Mouse (Mus musculus): ENCODE measurements around the gene Rab44. TPM values are rescaled to one million over a fixed set of nuclear protein-coding genes. Genes with fewer than 3 reads are reported as not detected.
"Not testable (repeated sequence)": the region's sequence is repeated elsewhere in the genome, so short reads cannot be mapped to it uniquely, and the experiment has no call there.

The Rab44 gene
- polyA plus RNA-seq, 1 experiment from 2014 or later: 6.3 TPM

DNA sequence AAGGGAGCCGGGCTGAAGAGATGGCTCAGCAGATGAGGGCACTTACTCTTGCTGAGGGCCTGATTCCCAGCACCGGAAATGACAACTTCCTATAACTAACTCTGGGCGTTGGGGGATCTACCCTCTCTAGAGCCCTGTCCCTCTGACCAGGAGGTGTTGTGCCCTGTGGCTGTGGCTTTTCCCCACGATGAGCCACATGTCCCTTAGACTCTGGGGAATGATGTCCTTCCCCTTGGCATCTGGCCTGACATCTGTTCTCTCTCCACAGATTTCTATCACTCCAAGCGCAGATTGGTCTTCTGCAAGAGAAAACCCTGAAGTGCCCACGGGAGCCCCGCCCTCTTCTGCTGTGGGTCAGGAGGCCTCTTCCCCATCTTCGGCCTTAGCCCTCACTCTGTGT lies 14.9 kb upstream of the Rab44 start:
- TF ChIP-seq CTCF (IDR thresholded peaks at IDR 0.05; ENCODE audit: low read depth): no peak
- TF ChIP-seq EP300 (IDR thresholded peaks at IDR 0.05; ENCODE audit: low read depth): no peak
- 50% methylated on average over 8 of the region's 8 CpGs for WGBS (ENCODE audit: insufficient replicate concordance)
- DNase-seq: no peak
- Histone ChIP-seq H3K9ac (replicated peaks) (no peak overlapping the region), H3K4me3 (ENCODE audit: low read depth, low read length) (no peak overlapping the region), H3K4me2 (ENCODE audit: low read depth, low read length) (no peak overlapping the region), H3K9me3 (ENCODE audit: low read length) (no peaks in the 10 kb centered on the region), H3K27me3 (ENCODE audit: insufficient read depth, low read length) (peaks cover 7% of the 10 kb centered on the region; the same call in 1 of the 2 replicates), H3K4me1 (ENCODE audit: insufficient read depth) (peaks cover 14% of the 10 kb centered on the region), H3K27ac (ENCODE audit: low read depth) (no peak overlapping the region), H3K36me3 (replicated peaks; ENCODE audit: insufficient read depth, low read length) (peaks cover 24% of the 10 kb centered on the region)
- no peak for ATAC-seq

- no peaks in the 10 kb centered on the region for H3K27me3 ChIP-seq (ENCODE audit: insufficient read depth, low read length)
- H3K4me2 ChIP-seq (ENCODE audit: low read depth, low read length): no peak overlapping the region
- no peak overlapping the region for H3K27ac ChIP-seq (ENCODE audit: low read depth)
- no peaks in the 10 kb centered on the region for H3K9me3 ChIP-seq (ENCODE audit: low read length)
- DNase-seq: no peak
- TF ChIP-seq EP300 (IDR thresholded peaks at IDR 0.05; ENCODE audit: low read depth) (no peak), CTCF (IDR thresholded peaks at IDR 0.05; ENCODE audit: low read depth) (no peak)
- 82% methylated on average over 7 of the region's 7 CpGs for WGBS (ENCODE audit: insufficient replicate concordance)
- H3K9ac ChIP-seq (replicated peaks): no peak overlapping the region
- ATAC-seq: peak; percentile 40
- H3K4me3 ChIP-seq (ENCODE audit: low read depth, low read length): no peak overlapping the region
- peaks cover 14% of the 10 kb centered on the region for H3K4me1 ChIP-seq (ENCODE audit: insufficient read depth)
- peaks cover 24% of the 10 kb centered on the region for H3K36me3 ChIP-seq (replicated peaks; ENCODE audit: insufficient read depth, low read length)
These were observed 13.3 kb upstream of the Rab44 start for GRCm38 (mm10) chr17:29100627-29101026.

- not testable (repeated sequence) for H3K4me3 ChIP-seq (ENCODE audit: low read depth, low read length); H3K36me3 ChIP-seq (replicated peaks; ENCODE audit: insufficient read depth, low read length); ATAC-seq; H3K4me1 ChIP-seq (ENCODE audit: insufficient read depth); H3K27me3 ChIP-seq (ENCODE audit: insufficient read depth, low read length); H3K9ac ChIP-seq (replicated peaks); DNase-seq; H3K9me3 ChIP-seq (ENCODE audit: low read length); H3K27ac ChIP-seq (ENCODE audit: low read depth); H3K4me2 ChIP-seq (ENCODE audit: low read depth, low read length)
- WGBS (ENCODE audit: insufficient replicate concordance): 68% methylated on average over 6 of the region's 6 CpGs
These were observed 3.6 kb upstream of the Rab44 start for GRCm38 (mm10) chr17:29110356-29110755.

GRCm38 (mm10) chr17:29111332-29111731 lies 2.6 kb upstream of the Rab44 start:
- H3K4me2 ChIP-seq (ENCODE audit: low read depth, low read length): no peak overlapping the region; the same call in 1 of the 2 replicates
- WGBS (ENCODE audit: insufficient replicate concordance): 29% methylated on average over 5 of the region's 5 CpGs
- ATAC-seq: peak; percentile 16; the same call in 1 of the 2 replicates
- peak overlapping the region; percentile 37 for H3K27ac ChIP-seq (ENCODE audit: low read depth)
- peaks cover 4% of the 10 kb centered on the region for H3K4me1 ChIP-seq (ENCODE audit: insufficient read depth)
- H3K36me3 ChIP-seq (replicated peaks; ENCODE audit: insufficient read depth, low read length): no peaks in the 10 kb centered on the region
- DNase-seq: no peak
- H3K4me3 ChIP-seq (ENCODE audit: low read depth, low read length): no peak overlapping the region
- no peaks in the 10 kb centered on the region for H3K27me3 ChIP-seq (ENCODE audit: insufficient read depth, low read length)
- no peaks in the 10 kb centered on the region for H3K9me3 ChIP-seq (ENCODE audit: low read length)
- no peak overlapping the region for H3K9ac ChIP-seq (replicated peaks)
- TF ChIP-seq EP300 (IDR thresholded peaks at IDR 0.05; ENCODE audit: low read depth) (no peak), CTCF (IDR thresholded peaks at IDR 0.05; ENCODE audit: low read depth) (no peak)

DNA sequence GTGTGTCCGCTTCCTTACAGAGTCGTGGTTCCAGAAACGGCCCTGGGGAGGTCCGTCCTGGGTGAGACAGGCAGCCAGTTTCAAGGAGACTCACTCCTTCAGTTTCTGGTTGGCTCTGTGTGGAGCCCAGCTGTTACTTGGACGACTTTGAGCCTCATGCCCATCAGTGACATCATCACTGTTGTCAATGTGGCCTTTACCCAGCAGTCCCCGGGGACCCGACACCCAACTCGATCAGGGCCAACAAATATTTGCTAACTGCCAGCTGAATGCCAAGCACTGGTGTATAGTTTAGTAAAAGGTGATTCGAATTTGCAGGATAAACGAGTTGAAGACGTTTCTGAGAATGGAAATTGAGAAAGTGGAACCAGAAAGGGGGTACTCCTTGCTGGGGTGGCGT lies 2.1 kb downstream of the Rab44 start:
- Histone ChIP-seq H3K4me3 (ENCODE audit: low read depth, low read length) (peak overlapping the region; percentile 19; the same call in 1 of the 2 replicates), H3K9ac (replicated peaks) (no peak overlapping the region), H3K4me1 (ENCODE audit: insufficient read depth) (peaks cover 4% of the 10 kb centered on the region), H3K27ac (ENCODE audit: low read depth) (peak overlapping the region; percentile 31; the same call in 1 of the 2 replicates), H3K36me3 (replicated peaks; ENCODE audit: insufficient read depth, low read length) (no peaks in the 10 kb centered on the region), H3K4me2 (ENCODE audit: low read depth, low read length) (peak overlapping the region; percentile 62), H3K9me3 (ENCODE audit: low read length) (no peaks in the 10 kb centered on the region), H3K27me3 (ENCODE audit: insufficient read depth, low read length) (no peaks in the 10 kb centered on the region)
- 53% methylated on average over 12 of the region's 12 CpGs for WGBS (ENCODE audit: insufficient replicate concordance)
- DNase-seq (peak; percentile 46), ATAC-seq (peak; percentile 74)
- no peak for TF ChIP-seq CTCF (IDR thresholded peaks at IDR 0.05; ENCODE audit: low read depth)
- TF ChIP-seq EP300 (IDR thresholded peaks at IDR 0.05; ENCODE audit: low read depth): no peak

DNA sequence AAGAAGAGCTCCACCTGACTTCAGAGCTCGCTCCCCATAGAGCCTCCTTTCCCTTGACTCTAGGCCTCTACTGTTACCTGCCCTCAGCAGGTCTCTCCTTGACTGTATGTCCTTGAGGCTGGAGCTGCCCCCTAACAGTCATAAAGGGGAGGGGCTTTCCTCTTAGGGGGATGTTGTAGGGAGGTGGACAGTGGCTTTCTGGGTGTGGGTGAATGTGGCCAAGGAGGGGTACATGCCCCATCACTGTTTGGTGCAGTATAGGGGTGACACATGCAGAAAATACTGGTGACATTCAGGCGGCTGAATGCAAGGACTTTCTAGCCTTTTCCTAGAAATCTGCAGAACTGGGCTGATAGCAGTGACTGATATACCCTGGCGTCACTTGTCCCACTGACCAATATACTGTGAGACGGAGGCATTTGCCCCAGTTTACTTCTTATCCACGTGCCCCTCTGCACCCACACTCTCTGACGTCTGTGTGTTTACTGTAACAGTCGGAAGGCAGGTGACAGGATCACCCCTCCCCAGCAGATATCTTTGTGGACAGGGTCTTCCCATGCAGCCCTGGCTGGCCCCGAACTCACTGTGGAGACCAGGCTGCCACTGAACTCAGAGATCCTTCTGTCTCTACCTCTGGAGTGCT lies 3.2 kb downstream of the Rab44 start:
- ATAC-seq: no peak
- WGBS (ENCODE audit: insufficient replicate concordance): 58% methylated on average over 8 of the region's 8 CpGs
- no peak overlapping the region for H3K9ac ChIP-seq (replicated peaks)
- no peak overlapping the region for H3K27ac ChIP-seq (ENCODE audit: low read depth)
- H3K36me3 ChIP-seq (replicated peaks; ENCODE audit: insufficient read depth, low read length): no peaks in the 10 kb centered on the region
- no peaks in the 10 kb centered on the region for H3K9me3 ChIP-seq (ENCODE audit: low read length)
- no peak overlapping the region for H3K4me3 ChIP-seq (ENCODE audit: low read depth, low read length)
- no peak for TF ChIP-seq EP300 (IDR thresholded peaks at IDR 0.05; ENCODE audit: low read depth)
- TF ChIP-seq CTCF (IDR thresholded peaks at IDR 0.05; ENCODE audit: low read depth): no peak
- DNase-seq: no peak
- H3K27me3 ChIP-seq (ENCODE audit: insufficient read depth, low read length): no peaks in the 10 kb centered on the region
- H3K4me1 ChIP-seq (ENCODE audit: insufficient read depth): peaks cover 4% of the 10 kb centered on the region
- peak overlapping the region; percentile 62; the same call in 1 of the 2 replicates for H3K4me2 ChIP-seq (ENCODE audit: low read depth, low read length)
